Mouse (Mus musculus): Measurements from ENCODE around the gene Gm13695. TPM values are rescaled to one million over a fixed set of nuclear protein-coding genes. Genes with fewer than 3 reads are reported as not detected.
"Not testable (repeated sequence)": the region's sequence is repeated elsewhere in the genome, so short reads cannot be mapped to it uniquely, and the experiment has no call there.

Gene Gm13695
- total and polyA plus RNA-seq, 2 experiments from 2014 or later: not detected

GRCm38 (mm10) chr2:84009818-84010217, 42.7 kb downstream of the Gm13695 start:
- H3K27me3 ChIP-seq (ENCODE audit: control insufficient read depth, insufficient read depth, low read length): no peaks in the 10 kb centered on the region
- ATAC-seq (ENCODE audit: insufficient read depth, low read depth): no peak
- H3K9me3 ChIP-seq (replicated peaks; ENCODE audit: control insufficient read depth, low read length): no peaks in the 10 kb centered on the region
- H3K27ac ChIP-seq (ENCODE audit: low read depth): no peak overlapping the region
- H3K36me3 ChIP-seq (replicated peaks; ENCODE audit: control insufficient read depth, insufficient read depth, low read length): no peaks in the 10 kb centered on the region
- no peak overlapping the region for H3K4me3 ChIP-seq (ENCODE audit: low read depth, low read length)
- no peaks in the 10 kb centered on the region for H3K4me1 ChIP-seq (ENCODE audit: control insufficient read depth, insufficient read depth)
- 43% methylated on average over 3 of the region's 3 CpGs for WGBS
- no peak overlapping the region for H3K4me2 ChIP-seq (ENCODE audit: low read depth, low read length)
- no peak for DNase-seq (ENCODE audit: low spot score)
- no peak overlapping the region for H3K9ac ChIP-seq (replicated peaks; ENCODE audit: low read depth, low read length)
- TF ChIP-seq EP300 (IDR thresholded peaks at IDR 0.05; ENCODE audit: low read depth) (no peak), CTCF (IDR thresholded peaks at IDR 0.05; ENCODE audit: low read depth) (no peak)

GRCm38 (mm10) chr2:84014572-84014971, 47.5 kb downstream of the Gm13695 start:
- ATAC-seq (ENCODE audit: insufficient read depth, low read depth): no peak
- TF ChIP-seq CTCF (IDR thresholded peaks at IDR 0.05; ENCODE audit: low read depth): no peak
- TF ChIP-seq EP300 (IDR thresholded peaks at IDR 0.05; ENCODE audit: low read depth): no peak

GRCm38 (mm10) chr2:84016291-84016690, 49.2 kb downstream of the Gm13695 start:
- not testable (repeated sequence) for ATAC-seq (ENCODE audit: insufficient read depth, low read depth); H3K36me3 ChIP-seq (replicated peaks; ENCODE audit: control insufficient read depth, insufficient read depth, low read length); H3K27ac ChIP-seq (ENCODE audit: low read depth); H3K4me3 ChIP-seq (ENCODE audit: low read depth, low read length); H3K27me3 ChIP-seq (ENCODE audit: control insufficient read depth, insufficient read depth, low read length); H3K4me1 ChIP-seq (ENCODE audit: control insufficient read depth, insufficient read depth); H3K9ac ChIP-seq (replicated peaks; ENCODE audit: low read depth, low read length); H3K4me2 ChIP-seq (ENCODE audit: low read depth, low read length); DNase-seq (ENCODE audit: low spot score); H3K9me3 ChIP-seq (replicated peaks; ENCODE audit: control insufficient read depth, low read length)
- WGBS: 83% methylated on average over 4 of the region's 5 CpGs

More at GRCm38 (mm10) chr2:84014572-84014971, 47.5 kb downstream of the Gm13695 start:
- no peak for DNase-seq (ENCODE audit: low spot score)
- no peak overlapping the region for H3K4me2 ChIP-seq (ENCODE audit: low read depth, low read length)
- no peak overlapping the region for H3K4me3 ChIP-seq (ENCODE audit: low read depth, low read length)
- H3K36me3 ChIP-seq (replicated peaks; ENCODE audit: control insufficient read depth, insufficient read depth, low read length): no peaks in the 10 kb centered on the region
- WGBS: 62% methylated on average over 6 of the region's 6 CpGs
- no peaks in the 10 kb centered on the region for H3K9me3 ChIP-seq (replicated peaks; ENCODE audit: control insufficient read depth, low read length)
- no peak overlapping the region for H3K9ac ChIP-seq (replicated peaks; ENCODE audit: low read depth, low read length)
- H3K4me1 ChIP-seq (ENCODE audit: control insufficient read depth, insufficient read depth): peaks cover 9% of the 10 kb centered on the region
- no peaks in the 10 kb centered on the region for H3K27me3 ChIP-seq (ENCODE audit: control insufficient read depth, insufficient read depth, low read length)
- H3K27ac ChIP-seq (ENCODE audit: low read depth): no peak overlapping the region

GRCm38 (mm10) chr2:84018330-84018729, 51.2 kb downstream of the Gm13695 start:
- Histone ChIP-seq H3K27me3 (ENCODE audit: control insufficient read depth, insufficient read depth, low read length) (no peaks in the 10 kb centered on the region), H3K36me3 (replicated peaks; ENCODE audit: control insufficient read depth, insufficient read depth, low read length) (no peaks in the 10 kb centered on the region), H3K9ac (replicated peaks; ENCODE audit: low read depth, low read length) (no peak overlapping the region), H3K4me2 (ENCODE audit: low read depth, low read length) (no peak overlapping the region), H3K27ac (ENCODE audit: low read depth) (no peak overlapping the region), H3K4me1 (ENCODE audit: control insufficient read depth, insufficient read depth) (peaks cover 12% of the 10 kb centered on the region), H3K9me3 (replicated peaks; ENCODE audit: control insufficient read depth, low read length) (no peaks in the 10 kb centered on the region), H3K4me3 (ENCODE audit: low read depth, low read length) (no peak overlapping the region)
- peak; percentile 36; the same call in 1 of the 2 replicates for ATAC-seq (ENCODE audit: insufficient read depth, low read depth)
- WGBS: 6% methylated on average over 3 of the region's 3 CpGs
- DNase-seq (ENCODE audit: low spot score): peak; percentile 58
- TF ChIP-seq EP300 (IDR thresholded peaks at IDR 0.05; ENCODE audit: low read depth): no peak
- no peak for TF ChIP-seq CTCF (IDR thresholded peaks at IDR 0.05; ENCODE audit: low read depth)

Other genes starting within 250 kb of the Gm13695 start
- 23.2 and 66.4 TPM in 2 replicates for gene Itgav, start 242.9 kb upstream of the Gm13695 start, total RNA-seq (2014; rRNA removed; ENCODE audit: low replicate concordance)
- 37.4 and 42.1 TPM in 2 replicates for gene Itgav, start 242.9 kb upstream of the Gm13695 start, polyA plus RNA-seq (2015; fragmentation: Nextera tagmentation; extraction: Ambion mirVana)
- gene Fam171b, start 154.7 kb upstream of the Gm13695 start, total RNA-seq (2014; rRNA removed; ENCODE audit: low replicate concordance): 0.19 and 0.50 TPM in 2 replicates
- gene Fam171b, start 154.7 kb upstream of the Gm13695 start, polyA plus RNA-seq (2015; fragmentation: Nextera tagmentation; extraction: Ambion mirVana): 0.55 and 0.67 TPM in 2 replicates
- gene Zswim2, start 26.1 kb upstream of the Gm13695 start, total RNA-seq (2014; rRNA removed; ENCODE audit: low replicate concordance): not detected in 2 replicates
- gene Zswim2, start 26.1 kb upstream of the Gm13695 start, polyA plus RNA-seq (2015; fragmentation: Nextera tagmentation; extraction: Ambion mirVana): not detected in 2 replicates
- gene Gm13698, start 11.6 kb upstream of the Gm13695 start, total RNA-seq (2014; rRNA removed; ENCODE audit: low replicate concordance): not detected in 2 replicates
- gene Gm13698, start 11.6 kb upstream of the Gm13695 start, polyA plus RNA-seq (2015; fragmentation: Nextera tagmentation; extraction: Ambion mirVana): not detected in 2 replicates
- not detected in 2 replicates for gene Gm13693, start 5.8 kb upstream of the Gm13695 start, total RNA-seq (2014; rRNA removed; ENCODE audit: low replicate concordance)
- not detected in 2 replicates for gene Gm13693, start 5.8 kb upstream of the Gm13695 start, polyA plus RNA-seq (2015; fragmentation: Nextera tagmentation; extraction: Ambion mirVana)
- gene Gm13696, start 5.8 kb downstream of the Gm13695 start, total RNA-seq (2014; rRNA removed; ENCODE audit: low replicate concordance): not detected in 2 replicates
- not detected in 2 replicates for gene Gm13696, start 5.8 kb downstream of the Gm13695 start, polyA plus RNA-seq (2015; fragmentation: Nextera tagmentation; extraction: Ambion mirVana)
- not detected in 2 replicates for gene Gm13694, start 11.6 kb downstream of the Gm13695 start, total RNA-seq (2014; rRNA removed; ENCODE audit: low replicate concordance)
- not detected in 2 replicates for gene Gm13694, start 11.6 kb downstream of the Gm13695 start, polyA plus RNA-seq (2015; fragmentation: Nextera tagmentation; extraction: Ambion mirVana)
- not detected in 2 replicates for gene Gm13697, start 17.4 kb downstream of the Gm13695 start, total RNA-seq (2014; rRNA removed; ENCODE audit: low replicate concordance)
- gene Gm13697, start 17.4 kb downstream of the Gm13695 start, polyA plus RNA-seq (2015; fragmentation: Nextera tagmentation; extraction: Ambion mirVana): not detected in 2 replicates
- gene Gm13691, start 23.2 kb downstream of the Gm13695 start, total RNA-seq (2014; rRNA removed; ENCODE audit: low replicate concordance): not detected in 2 replicates
- not detected in 2 replicates for gene Gm13691, start 23.2 kb downstream of the Gm13695 start, polyA plus RNA-seq (2015; fragmentation: Nextera tagmentation; extraction: Ambion mirVana)